Mouse (Mus musculus) left cerebral cortex, postnatal 10 days (tissue): Measurements from ENCODE around the gene Fut2. TPM values are rescaled to one million over a fixed set of nuclear protein-coding genes. Genes with fewer than 3 reads are reported as not detected.
A peak's percentile ranks its signal among the peaks of the same experiment; 100 is the strongest.

Experiments used
- DNase-seq, 2 experiments: peaks; one replicate each; pipeline ENCODE4 v3.0.0; 2021 to 2022; ENCODE audit warnings: low spot score in 2 of 2, mixed read lengths in 1 of 2; ENCODE audit errors: extremely low spot score in 1 of 2
- intact Hi-C: fragments of 180-260 bp; cut with DNase I; formaldehyde crosslinking; loops from one replicate; pipeline ENCODE4 v1.15.1; 2025
- total RNA-seq, 2 experiments: library from RNA; stranded (reverse); gene quantifications; 2 replicates each; pipeline ENCODE4 v1.2.3; 2021

The Fut2 gene
- total RNA-seq, 2 experiments from 2014 or later, result 0.18 to 0.24 TPM

- DNase-seq, result peak; percentile 80 to 84
- intact Hi-C loops, result no loop called here
Observed at GRCm38 (mm10) chr7:45704046-45704559, 37.9 kb upstream of the Fut2 start.

- intact Hi-C loops, result no loop called here
- peak in 1 of 2 experiments; percentile 65 for DNase-seq
Observed at GRCm38 (mm10) chr7:45703521-45704033, 37.4 kb upstream of the Fut2 start.

GRCm38 (mm10) chr7:45702809-45703520, 36.8 kb upstream of the Fut2 start:
- DNase-seq, result no peak
- intact Hi-C loops, result no loop called here

GRCm38 (mm10) chr7:45702316-45702715, 36.1 kb upstream of the Fut2 start:
- intact Hi-C loops, result no loop called here
- DNase-seq, result no peak

- intact Hi-C loops, result no loop called here
- no peak for DNase-seq
Observed at GRCm38 (mm10) chr7:45701607-45702006, 35.4 kb upstream of the Fut2 start.

- intact Hi-C loops, result no loop called here
- DNase-seq, result no peak
Observed at GRCm38 (mm10) chr7:45701072-45701471, 34.9 kb upstream of the Fut2 start.

- peak in 1 of 2 experiments; percentile 80 for DNase-seq
- intact Hi-C loops, result no loop called here
Observed at GRCm38 (mm10) chr7:45700301-45701015, 34.3 kb upstream of the Fut2 start.

- peak in 1 of 2 experiments; percentile 74 for DNase-seq
- intact Hi-C loops, result no loop called here
Observed at GRCm38 (mm10) chr7:45699523-45700141, 33.4 kb upstream of the Fut2 start, which contains the start of gene Car11. TSS of gene Car11 (plus strand) at chr7:45699843.

GRCm38 (mm10) chr7:45697894-45698293, 31.7 kb upstream of the Fut2 start:
- intact Hi-C loops, result no loop called here
- DNase-seq, result no peak

- no peak for DNase-seq
- intact Hi-C loops, result no loop called here
Observed at GRCm38 (mm10) chr7:45695098-45695497, 28.9 kb upstream of the Fut2 start.

- intact Hi-C loops, result loop anchor here (5.0 kb wide), 1 partner anchor 87 kb away; no protein-coding TSS in a partner anchor
- peak in 1 of 2 experiments; percentile 36 for DNase-seq
Observed at GRCm38 (mm10) chr7:45693921-45694591, 27.9 kb upstream of the Fut2 start, which contains the start of gene Sec1. TSS of gene Sec1 (minus strand) at chr7:45694402.

GRCm38 (mm10) chr7:45692364-45692763, 26.2 kb upstream of the Fut2 start:
- intact Hi-C loops, result loop anchor here (5.0 kb wide), 1 partner anchor 85 kb away; no protein-coding TSS in a partner anchor

GRCm38 (mm10) chr7:45689800-45690199, 23.6 kb upstream of the Fut2 start:
- no peak for DNase-seq
- intact Hi-C loops, result loop anchor here (5.0 to 10.0 kb wide), 2 partner anchors 82 to 215 kb away; no protein-coding TSS in a partner anchor

More at GRCm38 (mm10) chr7:45692364-45692763, 26.2 kb upstream of the Fut2 start:
- DNase-seq, result no peak

GRCm38 (mm10) chr7:45689099-45689498, 22.9 kb upstream of the Fut2 start:
- no peak for DNase-seq
- intact Hi-C loops, result loop anchor here (10.0 kb wide), 1 partner anchor 214 kb away; no protein-coding TSS in a partner anchor

- intact Hi-C loops, result loop anchor here (10.0 kb wide), 1 partner anchor 212 kb away; no protein-coding TSS in a partner anchor
- DNase-seq, result no peak
Observed at GRCm38 (mm10) chr7:45686841-45687240, 20.6 kb upstream of the Fut2 start.

- no peak for DNase-seq
- intact Hi-C loops, result loop anchor here (10.0 kb wide), 1 partner anchor 211 kb away; no protein-coding TSS in a partner anchor
Observed at GRCm38 (mm10) chr7:45685811-45686210, 19.6 kb upstream of the Fut2 start.

- intact Hi-C loops, result loop anchor here (5.0 to 10.0 kb wide), 3 partner anchors 41 to 209 kb away; partner anchors contain the start of gene Rasip1
Observed at GRCm38 (mm10) chr7:45683396-45684050, 17.3 kb upstream of the Fut2 start, which contains the start of gene Ntn5. TSS of gene Ntn5 (plus strand) at chr7:45684022.

More at GRCm38 (mm10) chr7:45683396-45684050, 17.3 kb upstream of the Fut2 start, which contains the start of gene Ntn5:
- DNase-seq, result no peak
